Mouse (Mus musculus) cortical plate, adult 2 months (tissue): ENCODE data around the gene Vcp.

Source experiments
- CTCF ChIP-seq: fragments of 200-500 bp; IDR thresholded peaks from 2 replicates; pipeline ENCODE4 v1.5.1; 2011; ENCODE audit warnings: mild to moderate bottlenecking, control low read depth, low read length; ENCODE audit not compliant: insufficient read depth; ENCODE audit errors: extremely low read depth
- POLR2A ChIP-seq: fragments of 200-500 bp; IDR thresholded peaks from 2 replicates; pipeline ENCODE4 v1.6.1; 2011; ENCODE audit warnings: mild to moderate bottlenecking, low read length, control low read depth; ENCODE audit not compliant: insufficient read depth; ENCODE audit errors: extremely low read depth

DNA sequence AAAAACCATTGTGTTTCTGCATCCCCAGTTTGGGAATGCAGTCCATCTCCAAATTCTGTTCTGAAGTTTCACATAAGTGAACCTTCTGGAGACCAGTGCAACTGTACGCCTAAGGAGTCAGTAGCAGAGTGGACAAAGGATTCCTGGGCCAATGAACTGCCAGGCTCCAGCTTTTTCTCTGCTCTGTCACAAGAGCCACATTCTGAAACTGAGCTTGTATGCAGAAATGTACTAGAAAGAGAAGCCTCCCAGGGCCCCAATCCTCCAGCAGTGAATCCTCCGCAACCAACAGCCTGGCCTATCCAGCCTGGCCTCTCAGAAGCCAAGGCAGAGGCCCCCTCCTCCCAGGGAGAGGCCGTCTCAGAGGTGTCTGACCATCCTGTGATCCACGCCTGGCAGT is 27.4 kb downstream of the Vcp start:
- TF ChIP-seq POLR2A (no peak), CTCF (no peak)
